Mouse (Mus musculus) forebrain, postnatal 0 days (tissue): ENCODE data around the gene 1110008P14Rik. TPM values are rescaled to one million over a fixed set of nuclear protein-coding genes. Genes with fewer than 3 reads are reported as not detected.
"Not testable (repeated sequence)": the region's sequence is repeated elsewhere in the genome, so short reads cannot be mapped to it uniquely, and the experiment has no call there.

Experiments used
- ATAC-seq: fragments of 200-750 bp; cut with Nextera tagmentation; 2 replicates; pipeline ENCODE4 v1.8.0; 2017; ENCODE audit warnings: mild to moderate bottlenecking, moderate library complexity
- DNase-seq: peaks from one replicate; pipeline ENCODE4 v3.0.0-alpha.2; 2015
- H3K27ac ChIP-seq: fragments of 300-500 bp; sonication (generic); 2 replicates; pipeline ENCODE4 v1.5.1; 2014; ENCODE audit warnings: low read depth, mild to moderate bottlenecking, antibody characterized with exemption, low read length, moderate library complexity, mixed read lengths
- H3K27me3 ChIP-seq: fragments of 300-500 bp; sonication (generic); 2 replicates; pipeline ENCODE4 v1.6.1; 2014; ENCODE audit warnings: mild to moderate bottlenecking, low read length, mixed read lengths; ENCODE audit not compliant: insufficient read depth
- H3K36me3 ChIP-seq: fragments of 300-500 bp; sonication (generic); 2 replicates; pipeline ENCODE4 v1.6.1; 2014; ENCODE audit warnings: mild to moderate bottlenecking, moderate library complexity; ENCODE audit not compliant: insufficient read depth
- H3K4me1 ChIP-seq: fragments of 300-500 bp; sonication (generic); 2 replicates; pipeline ENCODE4 v1.6.1; 2014; ENCODE audit warnings: antibody characterized with exemption; ENCODE audit not compliant: insufficient read depth
- H3K4me2 ChIP-seq: fragments of 300-500 bp; sonication (generic); 2 replicates; pipeline ENCODE4 v1.6.1; 2014; ENCODE audit warnings: low read depth, mild to moderate bottlenecking, moderate library complexity
- H3K4me3 ChIP-seq: fragments of 300-500 bp; sonication (generic); 2 replicates; pipeline ENCODE4 v1.5.1; 2014; ENCODE audit warnings: low read depth, low read length, mixed read lengths
- H3K9ac ChIP-seq: fragments of 300-500 bp; sonication (generic); 2 replicates; pipeline ENCODE4 v1.6.1; 2014; ENCODE audit warnings: mild to moderate bottlenecking
- H3K9me3 ChIP-seq: fragments of 300-500 bp; sonication (generic); 2 replicates; pipeline ENCODE4 v1.6.1; 2016; ENCODE audit warnings: low read length
- CTCF ChIP-seq: sonication (generic); IDR thresholded peaks from 2 replicates; pipeline ENCODE4 v1.5.1; 2016; ENCODE audit warnings: antibody characterized with exemption, control low read depth, low read depth
- WGBS: fragments of 180-500 bp; shearing (Covaris S2); extraction: QIAGEN DNeasy Blood & Tissue Kit; methylation state at CpG from one replicate; pipeline ENCODE4 v1.1.7; 2014; 5-methylcytosine and 5-hydroxymethylcytosine counted together
- polyA plus RNA-seq: library from polyadenylated mRNA; unstranded; fragments of >200 nt; fragmentation: Nextera tagmentation; extraction: Ambion mirVana; gene quantifications from 2 replicates; pipeline ENCODE4 v1.2.1, GENCODE M21; 2015
- total RNA-seq: library from RNA; depleted of rRNA; stranded (reverse); fragments of >200 nt; gene quantifications from 2 replicates; pipeline ENCODE4 v1.2.3, GENCODE M21; 2014

1110008P14Rik gene
- total and polyA plus RNA-seq, 2 experiments from 2014 or later = 160 to 197 TPM

GRCm38 (mm10) chr2:32362817-32363340 lies 18.9 kb downstream of the 1110008P14Rik start:
- Histone ChIP-seq H3K9ac (peak overlapping the region; percentile 75), H3K4me3 (peak overlapping the region; percentile 65), H3K4me1 (peaks cover 23% of the 10 kb centered on the region), H3K36me3 (peaks cover 13% of the 10 kb centered on the region), H3K9me3 (no peaks in the 10 kb centered on the region), H3K27ac (peak overlapping the region; percentile 77), H3K4me2 (peak overlapping the region; percentile 70), H3K27me3 (peaks cover 8% of the 10 kb centered on the region)
- TF ChIP-seq CTCF = peak; percentile 93
- ATAC-seq = peak; percentile 92
- DNase-seq = peak; percentile 91
- under 1% methylated on average over 53 of the region's 53 CpGs for WGBS

- 37% methylated on average over 5 of the region's 5 CpGs for WGBS
- H3K27ac ChIP-seq = 0 out of 2 replicates have a peak overlapping the region, but pooled peaks have one; percentile 77
Observed at GRCm38 (mm10) chr2:32362274-32362673, 19.5 kb downstream of the 1110008P14Rik start.

GRCm38 (mm10) chr2:32361437-32361836 lies 20.3 kb downstream of the 1110008P14Rik start:
- ATAC-seq (0 out of 2 replicates have a peak, but pooled peaks have one; percentile 38), DNase-seq (peak; percentile 34)
- TF ChIP-seq CTCF = peak; percentile 52
- peaks cover 23% of the 10 kb centered on the region for H3K4me1 ChIP-seq
- H3K36me3 ChIP-seq = peaks cover under 1% of the 10 kb centered on the region; the same call in 1 of the 2 replicates
- H3K27ac ChIP-seq = no peak overlapping the region
- no peak overlapping the region for H3K9ac ChIP-seq
- peak overlapping the region; percentile 47 for H3K4me2 ChIP-seq
- peak overlapping the region; percentile 24 for H3K4me3 ChIP-seq
- WGBS = 2% methylated on average over 24 of the region's 24 CpGs
- H3K9me3 ChIP-seq = no peaks in the 10 kb centered on the region
- peaks cover 8% of the 10 kb centered on the region for H3K27me3 ChIP-seq

More at GRCm38 (mm10) chr2:32362274-32362673, 19.5 kb downstream of the 1110008P14Rik start:
- H3K36me3 ChIP-seq, H3K9me3 ChIP-seq, H3K27me3 ChIP-seq, DNase-seq, ATAC-seq: not testable (repeated sequence)
- peaks cover 23% of the 10 kb centered on the region for H3K4me1 ChIP-seq
- H3K4me2 ChIP-seq = peak overlapping the region; percentile 70
- H3K4me3 ChIP-seq = peak overlapping the region; percentile 65
- peak overlapping the region; percentile 75 for H3K9ac ChIP-seq

- ATAC-seq = no peak
- peak; percentile 77 for DNase-seq
- WGBS = 4% methylated on average over 14 of the region's 14 CpGs
- Histone ChIP-seq H3K4me1 (peaks cover 23% of the 10 kb centered on the region), H3K4me3 (peak overlapping the region; percentile 24), H3K27me3 (peaks cover 8% of the 10 kb centered on the region), H3K9me3 (no peaks in the 10 kb centered on the region), H3K27ac (no peak overlapping the region), H3K4me2 (peak overlapping the region; percentile 47), H3K36me3 (no peaks in the 10 kb centered on the region; the same call in 1 of the 2 replicates), H3K9ac (0 out of 2 replicates have a peak overlapping the region, but pooled peaks have one; percentile 6)
- no peak for TF ChIP-seq CTCF
Observed at GRCm38 (mm10) chr2:32360741-32361140, 21.0 kb downstream of the 1110008P14Rik start.

GRCm38 (mm10) chr2:32358381-32358780 lies 23.4 kb downstream of the 1110008P14Rik start:
- ATAC-seq = no peak
- DNase-seq = no peak
- no peak overlapping the region for H3K27ac ChIP-seq
- H3K36me3 ChIP-seq = no peaks in the 10 kb centered on the region
- H3K27me3 ChIP-seq = peaks cover 8% of the 10 kb centered on the region
- no peaks in the 10 kb centered on the region for H3K9me3 ChIP-seq
- H3K4me3 ChIP-seq = no peak overlapping the region
- no peak overlapping the region for H3K4me2 ChIP-seq
- no peak for TF ChIP-seq CTCF
- H3K9ac ChIP-seq = no peak overlapping the region
- peaks cover 10% of the 10 kb centered on the region for H3K4me1 ChIP-seq
- 67% methylated on average over 10 of the region's 10 CpGs for WGBS

GRCm38 (mm10) chr2:32357710-32358109 lies 24.0 kb downstream of the 1110008P14Rik start:
- 84% methylated on average over 3 of the region's 3 CpGs for WGBS
- DNase-seq (no peak), ATAC-seq (no peak)
- H3K4me3 ChIP-seq = no peak overlapping the region
- H3K4me1 ChIP-seq = peaks cover 10% of the 10 kb centered on the region
- H3K27me3 ChIP-seq = peaks cover 8% of the 10 kb centered on the region
- no peak overlapping the region for H3K27ac ChIP-seq
- no peaks in the 10 kb centered on the region for H3K36me3 ChIP-seq
- no peak overlapping the region for H3K4me2 ChIP-seq
- H3K9me3 ChIP-seq = no peaks in the 10 kb centered on the region
- TF ChIP-seq CTCF = no peak
- no peak overlapping the region for H3K9ac ChIP-seq

- no peak overlapping the region for H3K27ac ChIP-seq
- H3K27me3 ChIP-seq = 0 out of 2 replicates have a peak, but pooled peaks cover 1% of the 10 kb centered on the region
- no peak overlapping the region for H3K4me3 ChIP-seq
- no peak for ATAC-seq
- no peak for TF ChIP-seq CTCF
- 80% methylated on average over 10 of the region's 10 CpGs for WGBS
- no peak overlapping the region for H3K4me2 ChIP-seq
- DNase-seq = no peak
- no peaks in the 10 kb centered on the region for H3K36me3 ChIP-seq
- no peak overlapping the region for H3K9ac ChIP-seq
- H3K4me1 ChIP-seq = peaks cover 13% of the 10 kb centered on the region; the same call in 1 of the 2 replicates
- no peaks in the 10 kb centered on the region for H3K9me3 ChIP-seq
Observed at GRCm38 (mm10) chr2:32356216-32356615, 25.5 kb downstream of the 1110008P14Rik start.
